Mouse (Mus musculus): ENCODE results near the gene Inpp5a. TPM values are rescaled to one million over a fixed set of nuclear protein-coding genes. Genes with fewer than 3 reads are reported as not detected.

The Inpp5a gene
- total RNA-seq, 2 experiments from 2014 or later, result 292 to 306 TPM

- DNase-seq (ENCODE audit: low spot score), result peak; percentile 87
- intact Hi-C loops (cut with DNase I), result loop anchor here (1.0 to 10.0 kb wide), 4 partner anchors 15 to 464 kb away; partner anchors contain the start of genes Bnip3 and Inpp5a
These were observed 20.1 kb upstream of the Inpp5a start for GRCm38 (mm10) chr7:139368722-139369380.

- DNase-seq (ENCODE audit: low spot score), result no peak
- intact Hi-C loops (cut with DNase I), result loop anchor here (1.0 to 10.0 kb wide), 4 partner anchors 15 to 465 kb away; partner anchors contain the start of gene Bnip3
These were observed 19.3 kb upstream of the Inpp5a start for GRCm38 (mm10) chr7:139369501-139370088.

GRCm38 (mm10) chr7:139371389-139371788, 17.5 kb upstream of the Inpp5a start:
- DNase-seq (ENCODE audit: low spot score), result no peak
- intact Hi-C loops (cut with DNase I), result loop anchor here (5.0 kb wide), 1 partner anchor 129 kb away; no protein-coding TSS in a partner anchor

- intact Hi-C loops (cut with DNase I), result no loop called here
These were observed 11.5 kb upstream of the Inpp5a start for GRCm38 (mm10) chr7:139377381-139377780.

GRCm38 (mm10) chr7:139378355-139378754, 10.6 kb upstream of the Inpp5a start:
- intact Hi-C loops (cut with DNase I), result no loop called here
- DNase-seq (ENCODE audit: low spot score), result no peak

More at GRCm38 (mm10) chr7:139377381-139377780, 11.5 kb upstream of the Inpp5a start:
- DNase-seq (ENCODE audit: low spot score), result no peak

DNA sequence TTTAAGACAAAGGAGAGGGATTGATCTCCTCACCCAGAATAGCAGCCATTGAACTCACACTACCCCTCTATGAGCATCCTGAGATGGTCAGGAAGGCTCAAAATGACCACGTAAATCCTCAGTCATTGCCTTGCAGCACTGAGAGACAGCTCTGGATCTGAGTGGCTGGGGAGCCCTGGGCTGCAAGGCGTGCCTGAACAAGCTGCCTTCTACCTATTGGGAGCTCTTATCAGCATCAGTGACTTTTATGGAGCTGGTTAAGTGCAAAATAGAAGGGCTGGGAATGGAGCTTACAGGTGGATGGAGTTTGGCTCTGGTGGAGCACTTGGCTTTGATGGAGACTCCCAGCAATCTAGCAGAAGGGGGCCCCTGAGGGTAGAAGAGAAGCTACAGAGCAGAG, 9.2 kb upstream of the Inpp5a start:
- intact Hi-C loops (cut with DNase I), result no loop called here
- no peak for DNase-seq (ENCODE audit: low spot score)

DNA sequence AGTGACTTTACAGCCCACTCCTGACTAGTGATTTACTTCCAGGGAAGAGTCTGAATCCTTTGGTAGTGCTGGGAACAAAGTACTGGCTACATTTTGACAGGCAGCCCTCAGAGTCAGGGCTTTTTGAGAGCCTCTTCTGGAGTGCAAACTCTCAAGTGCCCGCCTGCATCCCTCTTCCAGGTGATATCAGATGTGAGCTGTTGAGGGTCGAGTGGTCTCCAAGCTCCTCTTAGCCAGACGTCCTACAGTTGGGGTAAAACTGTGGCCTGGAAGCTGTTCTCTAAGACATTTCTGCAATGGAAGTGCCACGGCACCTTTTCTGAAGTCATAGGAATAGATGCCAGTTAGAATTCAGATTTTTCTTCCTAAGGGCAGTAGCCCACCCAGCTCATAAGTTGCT, 8.7 kb upstream of the Inpp5a start:
- no peak for DNase-seq (ENCODE audit: low spot score)
- intact Hi-C loops (cut with DNase I), result no loop called here

DNA sequence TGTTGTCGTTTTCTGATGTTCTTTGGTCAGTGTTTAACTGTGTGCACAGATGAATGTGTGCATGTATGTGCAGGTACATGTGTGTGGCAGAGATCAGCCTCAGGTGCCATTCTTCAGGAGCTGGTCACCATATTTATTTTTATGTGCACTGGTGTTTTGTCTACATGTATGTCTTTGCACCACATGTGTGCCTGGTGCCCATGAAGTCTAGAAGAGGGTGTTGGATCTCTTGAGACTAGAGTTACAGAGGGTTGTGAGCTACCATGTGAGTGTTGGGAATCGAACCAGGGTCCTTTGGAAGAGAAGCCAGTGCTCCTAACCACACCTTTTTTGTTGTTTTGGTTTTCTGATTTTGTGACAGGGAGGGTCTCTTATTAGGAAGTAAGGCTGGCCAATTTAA, 7.0 kb upstream of the Inpp5a start:
- no peak for DNase-seq (ENCODE audit: low spot score)
- intact Hi-C loops (cut with DNase I), result no loop called here

- no peak for DNase-seq (ENCODE audit: low spot score)
- intact Hi-C loops (cut with DNase I), result no loop called here
These were observed 6.1 kb upstream of the Inpp5a start for GRCm38 (mm10) chr7:139382796-139383195.

- intact Hi-C loops (cut with DNase I), result loop anchor here (1.0 kb wide), 1 partner anchor 15 kb away; no protein-coding TSS in a partner anchor
- no peak for DNase-seq (ENCODE audit: low spot score)
These were observed 4.4 kb upstream of the Inpp5a start for GRCm38 (mm10) chr7:139384500-139384899.

GRCm38 (mm10) chr7:139384916-139385530, 3.9 kb upstream of the Inpp5a start:
- intact Hi-C loops (cut with DNase I), result loop anchor here (1.0 to 5.0 kb wide), 2 partner anchors 16 to 138 kb away; partner anchors contain the start of gene Pwwp2b
- DNase-seq (ENCODE audit: low spot score), result no peak

DNA sequence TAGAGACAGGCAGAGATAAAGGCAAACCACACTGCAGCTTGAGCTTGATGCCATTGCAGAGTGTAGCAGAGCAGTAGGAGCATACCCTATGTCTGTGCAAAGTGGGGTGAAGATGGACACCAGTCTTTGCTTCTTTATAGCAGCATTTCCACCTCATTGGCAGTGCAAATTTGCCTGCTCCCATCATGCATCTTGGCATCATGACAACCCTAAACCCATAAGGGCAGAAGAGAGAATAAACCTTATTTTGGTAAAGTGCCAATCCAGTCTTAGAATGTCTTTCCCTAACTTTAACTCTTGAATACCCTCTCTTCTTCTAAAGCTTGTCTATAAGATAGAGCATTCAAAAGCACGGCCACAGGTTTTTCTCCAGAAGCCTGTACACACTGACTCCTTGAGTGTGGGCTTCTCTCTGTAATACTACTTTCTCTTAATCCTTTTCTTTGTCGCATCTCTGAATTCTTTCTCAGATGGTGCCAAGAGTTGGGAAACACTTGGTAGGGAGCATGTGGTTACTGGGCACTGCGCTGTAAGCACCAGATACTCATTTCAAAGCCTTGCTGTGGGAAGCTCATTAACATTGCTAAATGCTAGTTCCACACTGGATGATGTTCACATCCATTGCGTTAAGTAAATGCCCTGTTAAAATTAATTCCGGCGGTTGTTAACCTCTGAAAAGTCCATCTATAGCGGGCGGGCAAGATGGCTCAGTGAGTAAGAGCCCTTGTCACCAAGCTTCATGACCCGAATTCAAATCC, 1.8 kb upstream of the Inpp5a start:
- DNase-seq (ENCODE audit: low spot score), result no peak
- intact Hi-C loops (cut with DNase I), result loop anchor here (5.0 kb wide), 1 partner anchor 140 kb away; the partner anchor contains the start of gene Pwwp2b

DNA sequence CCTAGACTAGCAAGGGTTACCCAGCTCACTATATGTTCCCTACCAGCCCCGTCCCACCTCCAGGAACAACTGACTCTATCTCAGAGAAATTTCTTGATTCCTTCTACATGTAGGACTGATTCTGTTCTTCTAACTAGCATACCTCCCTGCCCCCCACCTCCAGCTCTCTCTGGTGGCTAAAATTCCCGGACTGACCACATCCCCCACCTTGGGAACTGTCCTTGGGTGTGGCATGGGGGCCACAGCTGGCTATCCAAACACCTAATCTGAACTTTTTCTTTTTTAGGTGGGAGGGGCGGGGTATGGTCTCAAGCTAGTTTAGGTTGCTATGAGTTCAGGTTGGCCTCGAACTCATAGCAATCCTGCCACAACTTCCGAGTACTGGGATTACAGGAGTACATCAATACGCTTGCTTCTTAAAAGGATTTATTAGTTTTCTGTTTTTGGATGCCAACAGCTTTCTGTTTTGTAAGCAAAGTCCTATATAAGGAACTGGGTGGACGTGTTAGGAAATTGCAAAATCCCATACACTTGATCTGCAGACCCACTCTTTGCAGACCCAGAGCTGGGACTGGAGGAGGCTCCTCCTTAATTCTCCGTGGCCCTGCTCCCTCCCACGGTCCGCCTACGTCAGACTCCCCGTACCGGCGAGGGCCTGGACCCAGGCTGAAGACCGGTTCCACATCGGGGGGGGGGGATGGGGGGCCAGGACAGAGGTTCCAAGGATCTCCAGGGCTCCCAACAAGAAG, 814 bp upstream of the Inpp5a start:
- intact Hi-C loops (cut with DNase I), result loop anchor here (5.0 kb wide), 1 partner anchor 141 kb away; the partner anchor contains the start of gene Pwwp2b

GRCm38 (mm10) chr7:139389213-139389761, 378 bp downstream of the Inpp5a start:
- intact Hi-C loops (cut with DNase I), result loop anchor here (1.0 to 5.0 kb wide), 2 partner anchors 21 to 142 kb away; partner anchors contain the start of gene Pwwp2b

More for the DNA sequence above, 814 bp upstream of the Inpp5a start:
- no peak for DNase-seq (ENCODE audit: low spot score)

GRCm38 (mm10) chr7:139390380-139390779, 1.5 kb downstream of the Inpp5a start:
- no peak for DNase-seq (ENCODE audit: low spot score)
- intact Hi-C loops (cut with DNase I), result loop anchor here (1.0 to 5.0 kb wide), 3 partner anchors 42 to 84 kb away; no protein-coding TSS in a partner anchor

More at GRCm38 (mm10) chr7:139389213-139389761, 378 bp downstream of the Inpp5a start:
- no peak for DNase-seq (ENCODE audit: low spot score)

- intact Hi-C loops (cut with DNase I), result loop anchor here (1.0 to 5.0 kb wide), 3 partner anchors 41 to 85 kb away; no protein-coding TSS in a partner anchor
These were observed 2.0 kb downstream of the Inpp5a start for GRCm38 (mm10) chr7:139390926-139391325.

GRCm38 (mm10) chr7:139391691-139392090, 2.8 kb downstream of the Inpp5a start:
- DNase-seq (ENCODE audit: low spot score), result no peak
- intact Hi-C loops (cut with DNase I), result loop anchor here (2.0 to 5.0 kb wide), 2 partner anchors 41 to 81 kb away; no protein-coding TSS in a partner anchor

More at GRCm38 (mm10) chr7:139390926-139391325, 2.0 kb downstream of the Inpp5a start:
- DNase-seq (ENCODE audit: low spot score), result no peak

GRCm38 (mm10) chr7:139392106-139392505, 3.2 kb downstream of the Inpp5a start:
- DNase-seq (ENCODE audit: low spot score), result no peak
- intact Hi-C loops (cut with DNase I), result loop anchor here (5.0 kb wide), 1 partner anchor 40 kb away; no protein-coding TSS in a partner anchor
